Mouse (Mus musculus) liver, embryonic 15.5 days (tissue): ENCODE results near the gene Timm13. TPM values are rescaled to one million over a fixed set of nuclear protein-coding genes. Genes with fewer than 3 reads are reported as not detected.

Experiments
- ATAC-seq: fragments of 200-750 bp; cut with Nextera tagmentation; 2 replicates; pipeline ENCODE4 v1.8.0; 2017; ENCODE audit warnings: moderate number of reproducible peaks, mild to moderate bottlenecking, moderate library complexity; ENCODE audit not compliant: insufficient read depth
- H3K27ac ChIP-seq: fragments of 300-500 bp; sonication (generic); replicated peaks from 2 replicates; pipeline ENCODE4 v1.5.1; 2015; ENCODE audit warnings: mild to moderate bottlenecking, inconsistent platforms
- H3K27me3 ChIP-seq: fragments of 300-500 bp; sonication (generic); 2 replicates; pipeline ENCODE4 v1.6.1; 2015; ENCODE audit warnings: mild to moderate bottlenecking, inconsistent platforms
- H3K36me3 ChIP-seq: fragments of 300-500 bp; sonication (generic); replicated peaks from 2 replicates; pipeline ENCODE4 v1.6.1; 2015; ENCODE audit warnings: moderate library complexity, mild to moderate bottlenecking, inconsistent platforms
- H3K4me1 ChIP-seq: fragments of 300-500 bp; sonication (generic); replicated peaks from 2 replicates; pipeline ENCODE4 v1.6.1; 2015; ENCODE audit warnings: inconsistent platforms
- H3K4me2 ChIP-seq: fragments of 300-500 bp; sonication (generic); 2 replicates; pipeline ENCODE4 v1.6.1; 2015; ENCODE audit warnings: moderate library complexity, mild to moderate bottlenecking, inconsistent platforms
- H3K4me3 ChIP-seq: fragments of 300-500 bp; sonication (generic); replicated peaks from 2 replicates; pipeline ENCODE4 v1.5.1; 2015; ENCODE audit warnings: mild to moderate bottlenecking, inconsistent platforms
- H3K9ac ChIP-seq: fragments of 300-500 bp; sonication (generic); 2 replicates; pipeline ENCODE4 v1.6.1; 2015; ENCODE audit warnings: moderate library complexity, mild to moderate bottlenecking, inconsistent platforms
- H3K9me3 ChIP-seq: fragments of 300-500 bp; sonication (generic); replicated peaks from 2 replicates; pipeline ENCODE4 v1.6.1; 2016; ENCODE audit warnings: inconsistent platforms
- WGBS: fragments of 180-500 bp; shearing (Covaris S2); methylation state at CpG from one replicate; pipeline ENCODE4 v1.1.7; 2015; ENCODE audit warnings: mixed read lengths; ENCODE audit not compliant: insufficient replicate concordance; 5-methylcytosine and 5-hydroxymethylcytosine counted together
- polyA plus RNA-seq: library from polyadenylated mRNA; unstranded; fragments of >200 nt; fragmentation: Nextera tagmentation; extraction: Ambion mirVana; gene quantifications from 2 replicates; pipeline ENCODE4 v1.2.1, GENCODE M21; 2015

Timm13 gene
- polyA plus RNA-seq, 1 experiment from 2014 or later, result 165 TPM

DNA sequence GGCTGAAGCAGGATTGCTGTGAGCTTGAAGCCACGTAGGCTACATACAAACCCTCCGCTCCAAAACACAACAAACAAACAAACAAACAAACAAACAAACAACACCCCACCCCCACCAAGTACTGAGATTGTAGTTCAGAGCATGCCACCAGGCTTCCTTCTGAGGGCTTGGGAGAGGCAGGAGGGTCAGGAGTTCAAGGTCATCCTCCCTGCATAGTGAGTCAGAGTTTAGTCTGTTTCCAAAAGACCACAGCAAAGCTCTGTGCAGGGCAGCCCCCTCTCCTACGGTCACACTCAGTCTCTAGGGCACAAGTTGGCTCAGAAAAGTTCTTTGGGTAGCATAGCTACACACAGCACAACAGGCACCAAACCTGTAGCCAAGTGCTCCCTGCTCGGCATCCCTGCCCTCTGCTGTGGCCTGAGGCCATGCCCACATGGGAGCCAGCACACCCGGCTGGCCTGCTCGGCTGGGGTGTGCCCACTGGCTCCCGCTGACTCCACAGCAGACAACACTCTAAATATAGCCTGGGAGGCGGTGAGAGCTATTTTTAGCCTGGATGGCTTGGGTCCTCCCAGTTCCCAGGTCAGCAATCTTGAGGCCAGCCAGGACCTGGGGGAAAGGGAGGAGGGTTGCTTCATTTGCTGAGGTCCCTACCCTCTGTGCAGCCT is 39.7 kb upstream of the Timm13 start:
- no peak overlapping the region for H3K9ac ChIP-seq
- no peak for ATAC-seq
- H3K27ac ChIP-seq, result peak overlapping the region; percentile 29; the same call in 1 of the 2 replicates

DNA sequence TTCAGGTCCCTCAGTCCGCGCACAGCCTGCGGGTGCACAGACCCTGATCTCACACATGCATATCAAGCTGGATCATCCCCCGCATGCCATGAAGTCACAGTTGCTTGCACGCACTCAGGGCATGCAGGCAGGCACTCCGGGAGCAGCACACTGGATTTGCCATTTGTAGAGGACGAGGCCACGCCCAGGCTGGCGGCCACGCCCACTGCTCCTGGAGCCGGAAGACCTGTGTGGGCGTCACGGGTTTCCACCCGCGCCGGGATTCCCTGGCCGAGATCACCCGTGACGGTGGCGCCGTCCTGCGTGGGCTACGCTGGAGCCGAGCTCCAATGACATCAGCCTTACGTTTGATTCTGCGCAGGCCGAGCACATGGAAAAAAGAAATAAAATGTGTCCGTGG is 38.9 kb upstream of the Timm13 start:
- Histone ChIP-seq H3K36me3 (no peaks in the 10 kb centered on the region), H3K4me3 (peak overlapping the region; percentile 47), H3K27ac (no peak overlapping the region), H3K9ac (peak overlapping the region; percentile 35; the same call in 1 of the 2 replicates), H3K4me1 (peaks cover 73% of the 10 kb centered on the region), H3K27me3 (peaks cover 70% of the 10 kb centered on the region), H3K9me3 (no peaks in the 10 kb centered on the region), H3K4me2 (peak overlapping the region; percentile 76)
- ATAC-seq, result peak; percentile 40; the same call in 1 of the 2 replicates
- 3% methylated on average over 28 of the region's 28 CpGs for WGBS

More for the DNA sequence above, 39.7 kb upstream of the Timm13 start:
- H3K36me3 ChIP-seq, result no peaks in the 10 kb centered on the region
- H3K4me1 ChIP-seq, result peaks cover 68% of the 10 kb centered on the region
- H3K4me3 ChIP-seq, result no peak overlapping the region
- H3K4me2 ChIP-seq, result peak overlapping the region; percentile 76; the same call in 1 of the 2 replicates
- H3K27me3 ChIP-seq, result peaks cover 62% of the 10 kb centered on the region
- WGBS, result 21% methylated on average over 8 of the region's 8 CpGs
- H3K9me3 ChIP-seq, result no peaks in the 10 kb centered on the region

GRCm38 (mm10) chr10:80938831-80939550 is 38.2 kb upstream of the Timm13 start:
- 0 out of 2 replicates have a peak, but pooled peaks have one; percentile 5 for ATAC-seq
- Histone ChIP-seq H3K4me3 (peak overlapping the region; percentile 47; the same call in 1 of the 2 replicates), H3K9ac (no peak overlapping the region), H3K27me3 (peaks cover 77% of the 10 kb centered on the region), H3K36me3 (no peaks in the 10 kb centered on the region), H3K4me1 (peaks cover 79% of the 10 kb centered on the region), H3K9me3 (no peaks in the 10 kb centered on the region), H3K27ac (no peak overlapping the region), H3K4me2 (peak overlapping the region; percentile 76)
- 16% methylated on average over 15 of the region's 15 CpGs for WGBS

DNA sequence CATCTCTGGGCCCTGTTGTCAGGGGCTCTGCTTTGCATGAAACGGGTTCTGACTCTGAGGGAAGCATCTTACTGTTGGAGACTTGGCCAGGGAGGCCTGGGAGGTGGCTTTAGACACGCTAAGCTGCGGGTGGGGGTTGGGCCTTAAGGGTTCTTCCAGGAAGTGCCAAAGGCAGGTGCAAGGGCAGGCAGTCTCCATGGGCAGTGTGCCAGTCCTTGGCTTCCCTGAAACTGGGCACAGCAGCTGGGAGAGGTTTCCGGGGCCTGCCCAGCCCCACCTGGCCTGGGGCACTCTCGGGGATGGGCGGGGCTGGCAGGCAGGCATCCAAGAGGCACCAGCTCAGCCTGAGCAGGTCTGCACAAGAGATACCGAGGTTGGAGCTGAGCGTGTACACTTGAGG is 36.9 kb upstream of the Timm13 start:
- H3K27ac ChIP-seq, result no peak overlapping the region
- no peak for ATAC-seq

DNA sequence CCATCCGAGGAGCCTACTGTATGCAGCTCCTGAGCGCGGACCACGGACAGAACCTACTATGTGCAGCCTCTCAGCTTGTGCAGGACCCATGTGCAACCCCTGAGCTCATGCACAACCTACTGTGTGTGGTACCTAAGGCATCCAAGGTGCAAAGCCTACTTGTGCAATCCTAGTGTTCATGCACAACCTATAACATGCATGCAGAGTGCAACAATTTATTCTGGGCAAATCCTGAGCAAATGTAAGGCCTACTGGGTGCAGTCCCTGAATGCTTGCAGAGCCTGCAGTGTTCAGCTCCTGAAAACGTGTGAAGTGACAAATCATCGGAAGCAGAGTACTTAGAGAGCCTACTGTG is 36.0 kb upstream of the Timm13 start:
- Histone ChIP-seq H3K9ac (no peak overlapping the region), H3K4me1 (peaks cover 92% of the 10 kb centered on the region), H3K4me3 (no peak overlapping the region; the same call in 1 of the 2 replicates), H3K27ac (no peak overlapping the region), H3K36me3 (no peaks in the 10 kb centered on the region), H3K4me2 (peak overlapping the region; percentile 58), H3K27me3 (peaks cover 95% of the 10 kb centered on the region), H3K9me3 (no peaks in the 10 kb centered on the region)
- WGBS, result 12% methylated on average over 6 of the region's 6 CpGs
- no peak for ATAC-seq

More for the DNA sequence above, 36.9 kb upstream of the Timm13 start:
- 22% methylated on average over 8 of the region's 8 CpGs for WGBS
- Histone ChIP-seq H3K9ac (no peak overlapping the region), H3K27me3 (peaks cover 86% of the 10 kb centered on the region), H3K4me2 (no peak overlapping the region), H3K36me3 (no peaks in the 10 kb centered on the region), H3K4me3 (no peak overlapping the region), H3K4me1 (peaks cover 84% of the 10 kb centered on the region), H3K9me3 (no peaks in the 10 kb centered on the region)

DNA sequence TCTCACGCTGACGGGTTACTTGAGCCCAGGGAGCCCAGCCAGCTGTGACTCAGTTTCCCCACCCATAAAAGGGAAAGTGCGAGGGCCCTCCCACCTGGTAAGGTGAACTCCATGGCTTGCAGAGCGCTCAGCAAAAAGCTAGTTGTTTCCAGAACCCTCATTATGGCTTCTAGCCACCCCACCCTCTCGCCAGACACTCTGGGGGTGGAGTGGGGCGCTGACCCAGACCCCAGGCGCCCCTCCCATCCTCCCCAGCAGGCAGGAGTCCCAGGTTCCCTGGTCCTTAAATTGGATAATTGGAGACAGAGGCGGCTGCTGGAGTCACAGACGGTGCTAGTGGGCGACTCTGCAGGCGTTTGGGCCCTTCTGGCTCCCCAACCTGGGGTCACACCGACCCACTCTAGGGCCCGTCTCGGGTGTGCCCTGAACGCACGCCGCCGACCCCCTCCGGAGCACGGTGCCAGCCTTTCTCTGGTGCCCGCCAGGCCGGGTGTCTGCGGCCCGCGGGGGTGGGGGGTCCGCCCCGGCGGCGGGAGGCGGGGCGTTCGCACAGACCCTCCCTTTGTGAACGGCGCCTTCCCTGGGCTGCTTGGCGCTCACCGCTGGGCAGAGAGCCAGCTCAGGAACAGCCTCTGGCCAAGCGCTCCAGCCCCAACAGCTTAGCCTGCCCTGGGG is 35.5 kb upstream of the Timm13 start:
- WGBS, result 4% methylated on average over 37 of the region's 37 CpGs
- Histone ChIP-seq H3K9ac (no peak overlapping the region), H3K36me3 (no peaks in the 10 kb centered on the region), H3K27ac (no peak overlapping the region), H3K4me3 (peak overlapping the region; percentile 29; the same call in 1 of the 2 replicates), H3K27me3 (peaks cover 99% of the 10 kb centered on the region), H3K4me2 (peak overlapping the region; percentile 58), H3K9me3 (no peaks in the 10 kb centered on the region), H3K4me1 (peaks cover 92% of the 10 kb centered on the region)
- no peak for ATAC-seq

DNA sequence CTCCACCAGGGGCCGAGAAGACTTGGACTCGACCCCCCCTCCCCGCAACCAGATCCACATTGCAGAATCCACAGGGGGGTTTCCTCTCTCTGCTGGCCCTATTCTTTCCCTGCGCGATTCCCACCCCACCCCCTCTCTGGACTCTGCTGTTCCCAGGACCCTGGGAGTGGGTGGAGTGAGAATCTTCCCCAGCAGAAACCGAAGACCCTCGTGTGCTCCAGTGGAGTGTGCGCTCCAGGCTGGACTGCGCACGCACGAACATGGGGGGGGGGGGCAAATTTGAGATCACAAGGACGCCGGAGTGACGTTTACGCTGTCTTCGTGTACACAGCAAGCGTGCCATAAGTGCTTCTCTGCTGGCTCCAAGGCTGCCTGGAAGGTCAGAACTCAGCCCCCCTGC is 34.9 kb upstream of the Timm13 start:
- no peak overlapping the region for H3K9ac ChIP-seq
- peaks cover 99% of the 10 kb centered on the region for H3K27me3 ChIP-seq
- peak overlapping the region; percentile 58 for H3K4me2 ChIP-seq
- peaks cover 92% of the 10 kb centered on the region for H3K4me1 ChIP-seq
- ATAC-seq, result no peak
- H3K4me3 ChIP-seq, result no peak overlapping the region
- WGBS, result 10% methylated on average over 17 of the region's 17 CpGs
- H3K36me3 ChIP-seq, result no peaks in the 10 kb centered on the region
- H3K9me3 ChIP-seq, result no peaks in the 10 kb centered on the region
- no peak overlapping the region for H3K27ac ChIP-seq

- Histone ChIP-seq H3K27ac (no peak overlapping the region), H3K4me3 (no peak overlapping the region), H3K36me3 (no peaks in the 10 kb centered on the region), H3K27me3 (peaks cover 99% of the 10 kb centered on the region), H3K9me3 (no peaks in the 10 kb centered on the region), H3K4me2 (peak overlapping the region; percentile 58; the same call in 1 of the 2 replicates), H3K9ac (no peak overlapping the region), H3K4me1 (peaks cover 92% of the 10 kb centered on the region)
- WGBS, result 5% methylated on average over 3 of the region's 3 CpGs
- no peak for ATAC-seq
Measured at GRCm38 (mm10) chr10:80935241-80935640, 34.5 kb upstream of the Timm13 start.

DNA sequence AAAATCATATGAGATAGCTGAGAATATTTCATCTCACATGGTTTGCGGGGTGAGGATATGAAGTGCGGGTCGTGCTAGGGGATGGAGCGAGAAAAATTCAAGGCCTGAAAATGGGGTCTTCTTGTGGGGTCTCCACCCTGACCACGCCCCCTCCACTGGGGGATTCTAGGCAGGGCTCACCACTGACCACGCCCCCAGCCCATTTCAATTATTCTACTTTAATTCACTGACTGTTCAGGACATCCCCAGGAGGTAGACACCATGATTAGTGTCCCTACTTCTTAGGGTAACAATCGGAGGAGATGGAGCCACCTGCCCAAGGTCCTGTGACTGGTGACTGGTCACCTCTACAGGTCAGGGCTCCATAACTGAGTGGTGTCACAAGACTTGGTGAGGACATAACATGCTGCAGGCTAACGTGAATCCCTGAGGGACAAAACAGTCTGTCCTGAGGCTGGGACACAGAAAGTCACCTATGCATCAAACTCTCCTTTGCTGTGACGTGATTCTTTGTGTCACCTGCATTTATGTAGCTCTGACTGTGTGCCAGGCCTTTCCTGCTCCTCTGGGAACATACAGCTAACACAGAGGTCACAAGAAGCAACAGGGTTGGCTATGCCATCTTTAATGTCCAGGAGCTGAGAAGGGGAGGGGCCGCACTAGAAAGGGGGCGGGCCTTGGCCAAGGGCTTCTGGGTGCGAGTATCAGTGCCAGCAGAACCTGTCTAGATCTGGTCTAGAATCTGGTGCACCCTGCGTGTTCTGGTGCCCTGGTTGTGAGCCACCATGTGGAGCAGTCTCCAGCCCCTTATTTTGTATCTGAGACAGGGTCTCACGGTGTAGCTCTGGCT is 33.6 kb upstream of the Timm13 start:
- Histone ChIP-seq H3K4me2 (no peak overlapping the region), H3K9me3 (no peaks in the 10 kb centered on the region), H3K27ac (no peak overlapping the region), H3K4me3 (no peak overlapping the region), H3K36me3 (no peaks in the 10 kb centered on the region), H3K4me1 (peaks cover 90% of the 10 kb centered on the region), H3K9ac (no peak overlapping the region), H3K27me3 (peaks cover 99% of the 10 kb centered on the region)
- ATAC-seq, result no peak
- 46% methylated on average over 14 of the region's 14 CpGs for WGBS

DNA sequence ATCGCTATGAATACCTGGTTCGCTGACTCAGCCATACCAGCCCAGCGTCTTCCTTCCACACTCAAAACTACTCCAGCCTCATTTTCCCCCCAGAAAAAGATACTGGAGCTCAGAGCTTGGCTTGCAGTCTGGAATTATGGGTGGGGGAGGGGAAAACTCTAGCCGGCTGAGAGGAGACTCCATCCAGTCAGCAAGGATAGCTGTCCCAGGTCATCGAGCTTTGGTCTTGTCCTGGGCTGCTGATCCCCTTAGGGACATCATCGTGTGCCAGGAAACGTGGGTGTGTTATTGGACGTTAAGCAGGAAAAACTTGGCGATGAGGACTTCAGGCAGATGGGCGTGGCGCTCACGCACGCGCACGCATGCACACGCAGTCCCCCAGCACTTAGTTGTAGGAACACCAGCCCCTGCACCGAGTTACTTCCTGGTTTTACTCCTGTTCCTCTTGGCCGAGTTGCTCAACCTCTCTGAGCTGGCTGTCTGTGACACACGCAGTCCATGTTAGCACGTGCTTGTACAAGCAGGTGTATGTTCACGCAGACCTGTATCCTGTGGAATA is 32.7 kb upstream of the Timm13 start:
- H3K4me1 ChIP-seq, result peaks cover 92% of the 10 kb centered on the region
- no peak overlapping the region for H3K9ac ChIP-seq
- no peak overlapping the region for H3K27ac ChIP-seq
- 3% methylated on average over 21 of the region's 21 CpGs for WGBS
- peak overlapping the region; percentile 46 for H3K4me3 ChIP-seq
- H3K27me3 ChIP-seq, result peaks cover 99% of the 10 kb centered on the region
- no peaks in the 10 kb centered on the region for H3K9me3 ChIP-seq
- H3K4me2 ChIP-seq, result peak overlapping the region; percentile 93
- ATAC-seq, result no peak
- H3K36me3 ChIP-seq, result no peaks in the 10 kb centered on the region
